Mouse (Mus musculus): ENCODE data around the gene Adra2c. TPM values are rescaled to one million over a fixed set of nuclear protein-coding genes. Genes with fewer than 3 reads are reported as not detected.

The Adra2c gene
- polyA plus RNA-seq (2017; shearing (Covaris generic)) = not detected

GRCm38 (mm10) chr5:35278019-35278418 is at the start of gene Adra2c:
Adra2c (plus strand) TSS chr5:35278319.
- no peak for ATAC-seq

- no peak for ATAC-seq
Observed at GRCm38 (mm10) chr5:35233142-35233541, 45.0 kb upstream of the Adra2c start.

- ATAC-seq = no peak
Observed at GRCm38 (mm10) chr5:35237757-35238156, 40.4 kb upstream of the Adra2c start.

- no peak for ATAC-seq
Observed at GRCm38 (mm10) chr5:35238627-35239026, 39.5 kb upstream of the Adra2c start.

- ATAC-seq = no peak
Observed at GRCm38 (mm10) chr5:35241556-35241955, 36.6 kb upstream of the Adra2c start.

- no peak for ATAC-seq
Observed at GRCm38 (mm10) chr5:35244204-35244603, 33.9 kb upstream of the Adra2c start.

- ATAC-seq = no peak
Observed at GRCm38 (mm10) chr5:35245555-35246273, 32.4 kb upstream of the Adra2c start.

GRCm38 (mm10) chr5:35254964-35255716 is 23.0 kb upstream of the Adra2c start:
- ATAC-seq = no peak

GRCm38 (mm10) chr5:35263716-35264115 is 14.4 kb upstream of the Adra2c start:
- no peak for ATAC-seq

- no peak for ATAC-seq
Observed at GRCm38 (mm10) chr5:35267486-35267885, 10.6 kb upstream of the Adra2c start.

GRCm38 (mm10) chr5:35275356-35275755 is 2.8 kb upstream of the Adra2c start:
- no peak for ATAC-seq

- ATAC-seq = no peak
Observed at GRCm38 (mm10) chr5:35278741-35279695, 899 bp downstream of the Adra2c start.

GRCm38 (mm10) chr5:35279696-35280001 is 1.5 kb downstream of the Adra2c start:
- ATAC-seq = no peak

- ATAC-seq = no peak
Observed at GRCm38 (mm10) chr5:35280002-35280782, 2.1 kb downstream of the Adra2c start.

- ATAC-seq = no peak
Observed at GRCm38 (mm10) chr5:35280783-35281165, 2.7 kb downstream of the Adra2c start.

- ATAC-seq = no peak
Observed at GRCm38 (mm10) chr5:35285281-35285680, 7.2 kb downstream of the Adra2c start.

- no peak for ATAC-seq
Observed at GRCm38 (mm10) chr5:35286190-35286589, 8.1 kb downstream of the Adra2c start.

GRCm38 (mm10) chr5:35299621-35300020 is 21.5 kb downstream of the Adra2c start:
- ATAC-seq = no peak

- no peak for ATAC-seq
Observed at GRCm38 (mm10) chr5:35304191-35304590, 26.1 kb downstream of the Adra2c start.

- ATAC-seq = no peak
Observed at GRCm38 (mm10) chr5:35305332-35305731, 27.2 kb downstream of the Adra2c start.

GRCm38 (mm10) chr5:35306692-35307091 is 28.6 kb downstream of the Adra2c start:
- ATAC-seq = no peak

GRCm38 (mm10) chr5:35309853-35310252 is 31.7 kb downstream of the Adra2c start:
- no peak for ATAC-seq

Measured in inflammation-experienced regulatory T-cells, adult 6 months (primary cell).